Mouse (Mus musculus): ENCODE data around the gene Cnn3. TPM values are rescaled to one million over a fixed set of nuclear protein-coding genes. Genes with fewer than 3 reads are reported as not detected.

The Cnn3 gene
- polyA plus RNA-seq (2016; fragmentation: Nextera tagmentation; extraction: Ambion mirVana), result 918 and 954 TPM in 2 replicates

- Histone ChIP-seq H3K27me3 (ENCODE audit: insufficient read depth, poor library complexity, severe bottlenecking) (peaks cover 12% of the 10 kb centered on the region), H3K4me1 (replicated peaks) (peaks cover 43% of the 10 kb centered on the region), H3K36me3 (peaks cover 13% of the 10 kb centered on the region), H3K9me3 (no peaks in the 10 kb centered on the region), H3K27ac (peak within 1 kb of the TSS; percentile 100), H3K4me3 (peak within 1 kb of the TSS; percentile 90)
- under 1% methylated on average over 66 of the region's 66 CpGs for WGBS
- peak; percentile 96 for DNase-seq (ENCODE audit: low spot score)
These were observed at the start of gene Cnn3 for GRCm38 (mm10) chr3:121425861-121426620. TSS of gene Cnn3 (plus strand) at chr3:121426497.

GRCm38 (mm10) chr3:121378708-121379612 lies 47.3 kb upstream of the Cnn3 start:
- DNase-seq (ENCODE audit: low spot score), result peak; percentile 59
- no peaks in the 10 kb centered on the region for H3K27me3 ChIP-seq (ENCODE audit: insufficient read depth, poor library complexity, severe bottlenecking)
- H3K4me3 ChIP-seq, result no peak overlapping the region
- H3K9me3 ChIP-seq, result no peaks in the 10 kb centered on the region
- H3K4me1 ChIP-seq (replicated peaks), result peaks cover 29% of the 10 kb centered on the region
- no peaks in the 10 kb centered on the region for H3K36me3 ChIP-seq
- 26% methylated on average over 15 of the region's 15 CpGs for WGBS
- H3K27ac ChIP-seq, result peak overlapping the region; percentile 66; the same call in 1 of the 2 replicates

GRCm38 (mm10) chr3:121379699-121380098 lies 46.6 kb upstream of the Cnn3 start:
- Histone ChIP-seq H3K4me3 (no peak overlapping the region), H3K4me1 (replicated peaks) (peaks cover 29% of the 10 kb centered on the region), H3K27me3 (ENCODE audit: insufficient read depth, poor library complexity, severe bottlenecking) (no peaks in the 10 kb centered on the region), H3K27ac (no peak overlapping the region), H3K9me3 (no peaks in the 10 kb centered on the region), H3K36me3 (no peaks in the 10 kb centered on the region)
- 68% methylated on average over 5 of the region's 5 CpGs for WGBS
- no peak for DNase-seq (ENCODE audit: low spot score)

GRCm38 (mm10) chr3:121387471-121388009 lies 38.8 kb upstream of the Cnn3 start:
- Histone ChIP-seq H3K27me3 (ENCODE audit: insufficient read depth, poor library complexity, severe bottlenecking) (no peaks in the 10 kb centered on the region), H3K36me3 (no peaks in the 10 kb centered on the region), H3K9me3 (no peaks in the 10 kb centered on the region), H3K27ac (no peak overlapping the region), H3K4me3 (no peak overlapping the region), H3K4me1 (replicated peaks) (peaks cover 30% of the 10 kb centered on the region)
- no peak for DNase-seq (ENCODE audit: low spot score)
- 63% methylated on average over 3 of the region's 3 CpGs for WGBS

GRCm38 (mm10) chr3:121389366-121389765 lies 36.9 kb upstream of the Cnn3 start:
- Histone ChIP-seq H3K4me3 (no peak overlapping the region), H3K4me1 (replicated peaks) (peaks cover 30% of the 10 kb centered on the region), H3K27ac (peak overlapping the region; percentile 80), H3K27me3 (ENCODE audit: insufficient read depth, poor library complexity, severe bottlenecking) (no peaks in the 10 kb centered on the region), H3K9me3 (no peaks in the 10 kb centered on the region), H3K36me3 (no peaks in the 10 kb centered on the region)
- no peak for DNase-seq (ENCODE audit: low spot score)
- 80% methylated on average over 8 of the region's 8 CpGs for WGBS

GRCm38 (mm10) chr3:121389860-121390530 lies 36.3 kb upstream of the Cnn3 start:
- Histone ChIP-seq H3K36me3 (no peaks in the 10 kb centered on the region), H3K9me3 (no peaks in the 10 kb centered on the region), H3K27me3 (ENCODE audit: insufficient read depth, poor library complexity, severe bottlenecking) (no peaks in the 10 kb centered on the region), H3K4me3 (peak overlapping the region; percentile 30), H3K4me1 (replicated peaks) (peaks cover 30% of the 10 kb centered on the region), H3K27ac (peak overlapping the region; percentile 80)
- peak; percentile 67 for DNase-seq (ENCODE audit: low spot score)
- WGBS, result 19% methylated on average over 17 of the region's 17 CpGs

- H3K36me3 ChIP-seq, result no peaks in the 10 kb centered on the region
- WGBS, result 41% methylated on average over 7 of the region's 7 CpGs
- no peaks in the 10 kb centered on the region for H3K9me3 ChIP-seq
- peaks cover 32% of the 10 kb centered on the region for H3K4me1 ChIP-seq (replicated peaks)
- H3K27ac ChIP-seq, result peak overlapping the region; percentile 80
- peak; percentile 37 for DNase-seq (ENCODE audit: low spot score)
- H3K4me3 ChIP-seq, result peak overlapping the region; percentile 30; the same call in 1 of the 2 replicates
- no peaks in the 10 kb centered on the region for H3K27me3 ChIP-seq (ENCODE audit: insufficient read depth, poor library complexity, severe bottlenecking)
These were observed 35.6 kb upstream of the Cnn3 start for GRCm38 (mm10) chr3:121390724-121391123.

GRCm38 (mm10) chr3:121395588-121396295 lies 30.6 kb upstream of the Cnn3 start:
- H3K4me3 ChIP-seq, result no peak overlapping the region
- DNase-seq (ENCODE audit: low spot score), result no peak
- no peaks in the 10 kb centered on the region for H3K36me3 ChIP-seq
- 83% methylated on average over 16 of the region's 16 CpGs for WGBS
- H3K27me3 ChIP-seq (ENCODE audit: insufficient read depth, poor library complexity, severe bottlenecking), result no peaks in the 10 kb centered on the region
- H3K4me1 ChIP-seq (replicated peaks), result peaks cover 21% of the 10 kb centered on the region
- no peaks in the 10 kb centered on the region for H3K9me3 ChIP-seq
- H3K27ac ChIP-seq, result no peak overlapping the region

GRCm38 (mm10) chr3:121396561-121396960 lies 29.7 kb upstream of the Cnn3 start:
- Histone ChIP-seq H3K4me3 (no peak overlapping the region), H3K27ac (no peak overlapping the region), H3K4me1 (replicated peaks) (peaks cover 15% of the 10 kb centered on the region), H3K27me3 (ENCODE audit: insufficient read depth, poor library complexity, severe bottlenecking) (no peaks in the 10 kb centered on the region), H3K9me3 (no peaks in the 10 kb centered on the region), H3K36me3 (no peaks in the 10 kb centered on the region)
- WGBS, result 79% methylated on average over 7 of the region's 7 CpGs
- no peak for DNase-seq (ENCODE audit: low spot score)

GRCm38 (mm10) chr3:121397007-121397406 lies 29.3 kb upstream of the Cnn3 start:
- 82% methylated on average over 6 of the region's 6 CpGs for WGBS
- DNase-seq (ENCODE audit: low spot score), result no peak
- Histone ChIP-seq H3K9me3 (no peaks in the 10 kb centered on the region), H3K27ac (no peak overlapping the region), H3K36me3 (no peaks in the 10 kb centered on the region), H3K4me3 (no peak overlapping the region), H3K27me3 (ENCODE audit: insufficient read depth, poor library complexity, severe bottlenecking) (no peaks in the 10 kb centered on the region), H3K4me1 (replicated peaks) (peaks cover 11% of the 10 kb centered on the region)

GRCm38 (mm10) chr3:121401384-121401783 lies 24.9 kb upstream of the Cnn3 start:
- Histone ChIP-seq H3K27me3 (ENCODE audit: insufficient read depth, poor library complexity, severe bottlenecking) (no peaks in the 10 kb centered on the region), H3K4me1 (replicated peaks) (peaks cover 3% of the 10 kb centered on the region; the same call in 1 of the 2 replicates), H3K4me3 (no peak overlapping the region), H3K27ac (no peak overlapping the region), H3K9me3 (no peaks in the 10 kb centered on the region), H3K36me3 (no peaks in the 10 kb centered on the region)
- DNase-seq (ENCODE audit: low spot score), result no peak
- WGBS, result 81% methylated on average over 4 of the region's 4 CpGs

- no peak overlapping the region for H3K4me3 ChIP-seq
- WGBS, result 88% methylated on average over 6 of the region's 6 CpGs
- H3K36me3 ChIP-seq, result no peaks in the 10 kb centered on the region
- peaks cover 3% of the 10 kb centered on the region; the same call in 1 of the 2 replicates for H3K4me1 ChIP-seq (replicated peaks)
- no peak for DNase-seq (ENCODE audit: low spot score)
- H3K27me3 ChIP-seq (ENCODE audit: insufficient read depth, poor library complexity, severe bottlenecking), result no peaks in the 10 kb centered on the region
- H3K27ac ChIP-seq, result no peak overlapping the region
- H3K9me3 ChIP-seq, result no peaks in the 10 kb centered on the region
These were observed 24.2 kb upstream of the Cnn3 start for GRCm38 (mm10) chr3:121402096-121402495.

All from hindbrain, embryonic 10.5 days (tissue).